Mouse (Mus musculus) embryo, embryonic 10 days (tissue): ENCODE measurements around the gene Srgap2.
"Not testable (repeated sequence)": the region's sequence is repeated elsewhere in the genome, so short reads cannot be mapped to it uniquely, and the experiment has no call there.

ENCODE experiments used
- DNase-seq: peaks from one replicate; pipeline ENCODE4 v3.0.0-alpha.2; 2015; ENCODE audit warnings: low spot score

Gene Srgap2

GRCm38 (mm10) chr1:131345422-131346419 lies 181.4 kb downstream of the Srgap2 start:
- DNase-seq: no peak

GRCm38 (mm10) chr1:131344691-131345090 lies 182.5 kb downstream of the Srgap2 start:
- no peak for DNase-seq

GRCm38 (mm10) chr1:131336017-131336416 lies 191.1 kb downstream of the Srgap2 start:
- DNase-seq: no peak

- no peak for DNase-seq
Observed at GRCm38 (mm10) chr1:131335604-131336003, 191.5 kb downstream of the Srgap2 start.

GRCm38 (mm10) chr1:131331180-131331579 lies 196.0 kb downstream of the Srgap2 start:
- DNase-seq: no peak

GRCm38 (mm10) chr1:131329093-131329492 lies 198.1 kb downstream of the Srgap2 start:
- DNase-seq: not testable (repeated sequence)

GRCm38 (mm10) chr1:131327167-131327566 lies 200.0 kb downstream of the Srgap2 start:
- no peak for DNase-seq

GRCm38 (mm10) chr1:131324816-131325463 lies 202.2 kb downstream of the Srgap2 start:
- no peak for DNase-seq

- no peak for DNase-seq
Observed at GRCm38 (mm10) chr1:131319598-131320330, 207.4 kb downstream of the Srgap2 start.

GRCm38 (mm10) chr1:131318397-131318796 lies 208.8 kb downstream of the Srgap2 start:
- DNase-seq: no peak

GRCm38 (mm10) chr1:131317625-131318024 lies 209.5 kb downstream of the Srgap2 start:
- no peak for DNase-seq

GRCm38 (mm10) chr1:131311284-131311683 lies 215.9 kb downstream of the Srgap2 start:
- DNase-seq: no peak

GRCm38 (mm10) chr1:131310237-131310818 lies 216.8 kb downstream of the Srgap2 start:
- DNase-seq: no peak

- no peak for DNase-seq
Observed at GRCm38 (mm10) chr1:131300750-131301149, 226.4 kb downstream of the Srgap2 start.

GRCm38 (mm10) chr1:131299788-131300187 lies 227.4 kb downstream of the Srgap2 start:
- no peak for DNase-seq

GRCm38 (mm10) chr1:131299240-131299639 lies 227.9 kb downstream of the Srgap2 start:
- no peak for DNase-seq

- DNase-seq: no peak
Observed at GRCm38 (mm10) chr1:131298171-131298570, 229.0 kb downstream of the Srgap2 start.

GRCm38 (mm10) chr1:131296726-131297125 lies 230.4 kb downstream of the Srgap2 start:
- DNase-seq: no peak

- DNase-seq: no peak
Observed at GRCm38 (mm10) chr1:131295200-131295599, 232.0 kb downstream of the Srgap2 start.

- no peak for DNase-seq
Observed at GRCm38 (mm10) chr1:131293922-131294250, 233.3 kb downstream of the Srgap2 start.

- DNase-seq: no peak
Observed at GRCm38 (mm10) chr1:131293221-131293921, 233.8 kb downstream of the Srgap2 start.
